Mouse (Mus musculus) heart, embryonic 10.5 days (tissue): ENCODE data around the gene Magi1. TPM values are rescaled to one million over a fixed set of nuclear protein-coding genes. Genes with fewer than 3 reads are reported as not detected.

Source experiments
- DNase-seq: peaks from one replicate; pipeline ENCODE4 v3.0.0-alpha.2; 2017; ENCODE audit warnings: low spot score
- H3K27ac ChIP-seq: fragments of 300-500 bp; sonication (generic); 2 replicates; pipeline ENCODE4 v1.5.1; 2016; ENCODE audit warnings: mild to moderate bottlenecking
- H3K27me3 ChIP-seq: fragments of 300-500 bp; sonication (generic); 2 replicates; pipeline ENCODE4 v1.6.1; 2016; ENCODE audit warnings: mild to moderate bottlenecking; ENCODE audit not compliant: poor library complexity, insufficient read depth, severe bottlenecking
- H3K36me3 ChIP-seq: fragments of 300-500 bp; sonication (generic); 2 replicates; pipeline ENCODE4 v1.6.1; 2016; ENCODE audit warnings: mild to moderate bottlenecking, moderate library complexity
- H3K4me1 ChIP-seq: fragments of 300-500 bp; sonication (generic); 2 replicates; pipeline ENCODE4 v1.6.1; 2016; ENCODE audit warnings: mild to moderate bottlenecking
- H3K4me3 ChIP-seq: fragments of 300-500 bp; sonication (generic); 2 replicates; pipeline ENCODE4 v1.5.1; 2016; ENCODE audit warnings: mild to moderate bottlenecking, moderate library complexity
- H3K9me3 ChIP-seq: fragments of 300-500 bp; sonication (generic); 2 replicates; pipeline ENCODE4 v1.6.1; 2016; ENCODE audit warnings: mild to moderate bottlenecking, moderate library complexity
- WGBS: fragments of 180-500 bp; shearing (Covaris S2); methylation state at CpG from one replicate; pipeline ENCODE4 v1.1.7; 2016; 5-methylcytosine and 5-hydroxymethylcytosine counted together
- polyA plus RNA-seq: library from polyadenylated mRNA; unstranded; fragments of >200 nt; fragmentation: Nextera tagmentation; extraction: Ambion mirVana; gene quantifications from 2 replicates; pipeline ENCODE4 v1.2.1, GENCODE M21; 2016

The Magi1 gene
- polyA plus RNA-seq, 1 experiment from 2014 or later: 10.5 TPM

DNA sequence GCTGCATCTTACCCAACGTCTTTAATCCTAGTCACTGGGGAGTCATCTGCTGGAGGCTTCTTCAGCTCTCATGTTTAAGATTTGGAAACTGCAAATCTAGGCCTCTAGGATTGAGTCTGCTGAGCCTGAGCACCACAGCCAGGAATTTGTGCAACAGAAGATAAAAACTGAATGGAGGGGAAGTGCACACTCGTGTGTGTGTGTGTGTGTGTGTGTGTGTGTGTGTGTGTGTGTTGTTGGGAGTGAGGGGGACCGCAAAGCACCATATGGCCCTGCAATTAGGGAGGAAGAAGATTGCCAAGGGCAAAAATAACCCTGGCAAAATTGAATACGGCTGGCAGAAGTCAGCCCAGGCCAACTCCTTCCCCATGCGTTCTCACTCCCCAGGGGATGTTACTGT, 439.1 kb downstream of the Magi1 start:
- H3K4me3 ChIP-seq: no peak overlapping the region
- H3K4me1 ChIP-seq: peaks cover 39% of the 10 kb centered on the region
- H3K27me3 ChIP-seq: no peaks in the 10 kb centered on the region
- H3K36me3 ChIP-seq: no peaks in the 10 kb centered on the region
- H3K9me3 ChIP-seq: no peaks in the 10 kb centered on the region
- 66% methylated on average over 5 of the region's 5 CpGs for WGBS
- no peak overlapping the region for H3K27ac ChIP-seq
- DNase-seq: no peak

DNA sequence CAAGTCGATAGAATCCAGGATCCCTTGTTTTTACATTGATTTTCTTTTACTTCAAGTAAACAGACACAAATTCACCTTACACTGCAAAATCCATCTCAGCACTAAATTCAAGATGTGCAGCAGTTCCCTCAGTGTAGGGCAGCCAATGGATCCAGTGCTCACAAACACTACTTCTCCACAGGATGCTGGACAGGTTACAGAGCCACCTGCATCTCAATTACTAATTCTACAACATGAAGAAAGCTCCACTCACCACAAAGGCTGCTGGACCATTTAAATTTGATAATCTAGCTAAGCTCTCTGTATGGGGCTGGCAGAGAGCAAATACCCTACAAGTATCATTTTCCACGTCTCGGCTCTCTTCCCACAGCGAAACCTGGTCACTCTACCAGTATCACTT, 445.3 kb downstream of the Magi1 start:
- no peaks in the 10 kb centered on the region for H3K36me3 ChIP-seq
- H3K9me3 ChIP-seq: no peaks in the 10 kb centered on the region
- 92% methylated on average over 4 of the region's 4 CpGs for WGBS
- no peak for DNase-seq
- no peak overlapping the region for H3K4me3 ChIP-seq
- no peak overlapping the region for H3K27ac ChIP-seq
- H3K27me3 ChIP-seq: no peaks in the 10 kb centered on the region
- peaks cover 7% of the 10 kb centered on the region; the same call in 1 of the 2 replicates for H3K4me1 ChIP-seq

GRCm38 (mm10) chr6:93836585-93836984, 447.1 kb downstream of the Magi1 start:
- peaks cover 2% of the 10 kb centered on the region; the same call in 1 of the 2 replicates for H3K4me1 ChIP-seq
- H3K9me3 ChIP-seq: no peaks in the 10 kb centered on the region
- DNase-seq: no peak
- H3K4me3 ChIP-seq: no peak overlapping the region
- H3K27me3 ChIP-seq: no peaks in the 10 kb centered on the region
- WGBS: 91% methylated on average over 5 of the region's 5 CpGs
- H3K36me3 ChIP-seq: no peaks in the 10 kb centered on the region
- no peak overlapping the region for H3K27ac ChIP-seq

DNA sequence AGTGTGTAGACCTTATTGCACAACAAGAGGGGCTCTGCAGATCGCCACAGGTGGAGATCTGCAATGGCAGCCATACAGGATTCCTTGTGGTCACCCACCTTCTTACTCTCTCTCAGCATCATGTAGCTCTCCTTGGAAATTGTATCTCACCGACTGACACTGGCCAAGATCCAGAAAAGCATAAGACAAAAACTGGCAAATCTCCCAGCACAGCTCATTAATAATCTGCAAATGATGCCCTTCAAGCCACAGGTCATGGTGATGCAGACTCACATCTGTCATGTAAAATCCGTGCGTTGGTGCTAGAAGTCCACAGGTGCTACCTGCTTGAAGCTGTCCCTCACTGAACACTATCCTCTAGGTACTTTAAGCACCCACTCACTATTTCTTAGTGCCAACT, 448.5 kb downstream of the Magi1 start:
- H3K9me3 ChIP-seq: no peaks in the 10 kb centered on the region
- WGBS: 89% methylated on average over 4 of the region's 4 CpGs
- H3K27ac ChIP-seq: no peak overlapping the region
- no peaks in the 10 kb centered on the region for H3K27me3 ChIP-seq
- peaks cover 14% of the 10 kb centered on the region for H3K4me1 ChIP-seq
- no peak for DNase-seq
- H3K36me3 ChIP-seq: no peaks in the 10 kb centered on the region
- H3K4me3 ChIP-seq: no peak overlapping the region

- no peak overlapping the region for H3K27ac ChIP-seq
- DNase-seq: no peak
- H3K9me3 ChIP-seq: no peaks in the 10 kb centered on the region
- no peaks in the 10 kb centered on the region for H3K27me3 ChIP-seq
- 67% methylated on average over 6 of the region's 6 CpGs for WGBS
- H3K4me1 ChIP-seq: peaks cover 40% of the 10 kb centered on the region
- no peak overlapping the region for H3K4me3 ChIP-seq
- H3K36me3 ChIP-seq: 0 out of 2 replicates have a peak, but pooled peaks cover 4% of the 10 kb centered on the region
Measured at GRCm38 (mm10) chr6:93828262-93828661, 455.5 kb downstream of the Magi1 start.

GRCm38 (mm10) chr6:93826875-93827274, 456.8 kb downstream of the Magi1 start:
- 40% methylated on average over 4 of the region's 4 CpGs for WGBS
- no peaks in the 10 kb centered on the region for H3K9me3 ChIP-seq
- H3K27ac ChIP-seq: no peak overlapping the region
- H3K4me3 ChIP-seq: no peak overlapping the region
- 0 out of 2 replicates have a peak, but pooled peaks cover 4% of the 10 kb centered on the region for H3K36me3 ChIP-seq
- peaks cover 40% of the 10 kb centered on the region for H3K4me1 ChIP-seq
- no peak for DNase-seq
- no peaks in the 10 kb centered on the region for H3K27me3 ChIP-seq

GRCm38 (mm10) chr6:93822221-93822897, 461.4 kb downstream of the Magi1 start:
- Histone ChIP-seq H3K36me3 (0 out of 2 replicates have a peak, but pooled peaks cover 4% of the 10 kb centered on the region), H3K27me3 (no peaks in the 10 kb centered on the region), H3K4me3 (no peak overlapping the region), H3K9me3 (no peaks in the 10 kb centered on the region), H3K4me1 (peaks cover 16% of the 10 kb centered on the region), H3K27ac (no peak overlapping the region)
- WGBS: 83% methylated on average over 9 of the region's 9 CpGs
- DNase-seq: peak; percentile 68

- no peak overlapping the region for H3K4me3 ChIP-seq
- DNase-seq: peak; percentile 7
- H3K4me1 ChIP-seq: peaks cover 9% of the 10 kb centered on the region
- 0 out of 2 replicates have a peak, but pooled peaks cover 4% of the 10 kb centered on the region for H3K36me3 ChIP-seq
- H3K27me3 ChIP-seq: no peaks in the 10 kb centered on the region
- no peak overlapping the region for H3K27ac ChIP-seq
- WGBS: 79% methylated on average over 7 of the region's 7 CpGs
- H3K9me3 ChIP-seq: no peaks in the 10 kb centered on the region
Measured at GRCm38 (mm10) chr6:93821512-93821911, 462.2 kb downstream of the Magi1 start.

- 64% methylated on average over 6 of the region's 6 CpGs for WGBS
- peaks cover 8% of the 10 kb centered on the region for H3K4me1 ChIP-seq
Measured at GRCm38 (mm10) chr6:93819888-93820287, 463.8 kb downstream of the Magi1 start.

GRCm38 (mm10) chr6:93819282-93819681, 464.4 kb downstream of the Magi1 start:
- DNase-seq: peak; percentile 6
- 92% methylated on average over 4 of the region's 4 CpGs for WGBS

More at GRCm38 (mm10) chr6:93819888-93820287, 463.8 kb downstream of the Magi1 start:
- 0 out of 2 replicates have a peak, but pooled peaks cover 4% of the 10 kb centered on the region for H3K36me3 ChIP-seq
- H3K4me3 ChIP-seq: no peak overlapping the region
- peak; percentile 52 for DNase-seq
- no peak overlapping the region for H3K27ac ChIP-seq
- H3K9me3 ChIP-seq: no peaks in the 10 kb centered on the region
- H3K27me3 ChIP-seq: no peaks in the 10 kb centered on the region

DNA sequence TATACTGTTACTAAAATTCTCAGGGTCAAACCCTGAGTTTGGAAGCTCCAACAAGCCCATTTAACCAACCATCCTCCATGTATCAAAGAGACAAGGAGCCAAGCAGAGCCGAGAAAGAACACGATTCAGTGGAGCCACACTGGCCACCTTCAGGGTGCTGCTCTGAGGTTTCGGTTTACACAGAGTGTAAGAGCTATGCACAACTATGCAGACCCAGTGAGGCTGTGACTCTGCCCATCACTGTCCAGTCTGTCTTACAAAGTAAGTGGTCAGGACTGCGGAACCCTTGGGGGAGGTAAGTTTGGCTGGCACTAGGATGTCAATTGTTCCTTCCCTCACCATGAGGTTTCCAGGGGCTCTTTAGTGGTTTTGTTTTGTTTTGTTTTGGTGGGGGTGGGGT, 465.2 kb downstream of the Magi1 start:
- H3K9me3 ChIP-seq: no peaks in the 10 kb centered on the region
- no peaks in the 10 kb centered on the region for H3K36me3 ChIP-seq
- H3K4me1 ChIP-seq: peaks cover 8% of the 10 kb centered on the region
- no peak overlapping the region for H3K4me3 ChIP-seq
- peak; percentile 28 for DNase-seq
- WGBS: 84% methylated on average over 4 of the region's 4 CpGs
- no peaks in the 10 kb centered on the region for H3K27me3 ChIP-seq
- no peak overlapping the region for H3K27ac ChIP-seq

More at GRCm38 (mm10) chr6:93819282-93819681, 464.4 kb downstream of the Magi1 start:
- Histone ChIP-seq H3K4me1 (peaks cover 8% of the 10 kb centered on the region), H3K9me3 (no peaks in the 10 kb centered on the region), H3K36me3 (0 out of 2 replicates have a peak, but pooled peaks cover 4% of the 10 kb centered on the region), H3K4me3 (no peak overlapping the region), H3K27ac (no peak overlapping the region), H3K27me3 (no peaks in the 10 kb centered on the region)

DNA sequence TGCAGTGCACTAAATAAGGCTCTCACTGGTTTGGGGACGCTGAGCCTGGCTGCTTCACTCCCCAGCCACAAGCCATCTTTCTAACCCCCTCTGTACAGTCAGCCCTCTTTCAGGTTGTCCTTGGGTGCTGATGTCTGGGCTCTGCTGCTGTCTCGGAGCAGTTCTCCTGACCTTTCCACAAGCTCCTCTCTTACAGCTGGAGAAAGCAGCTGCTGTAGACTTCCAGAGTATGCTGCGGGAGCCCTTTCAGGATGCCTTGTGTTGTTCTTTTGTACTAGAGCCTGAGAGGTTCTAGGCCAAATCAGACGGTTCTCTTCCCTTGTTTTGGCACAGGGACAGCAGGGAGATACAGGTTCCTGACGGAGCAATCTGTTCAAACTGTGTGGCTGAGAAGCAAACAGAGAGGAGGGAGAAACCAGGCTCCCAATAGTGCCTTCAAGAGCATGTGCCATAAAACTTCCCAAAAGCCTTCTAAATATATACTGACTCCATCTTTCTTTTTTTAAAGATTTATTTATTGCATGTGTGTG, 478.2 kb downstream of the Magi1 start:
- peaks cover 26% of the 10 kb centered on the region for H3K4me1 ChIP-seq
- 79% methylated on average over 5 of the region's 5 CpGs for WGBS
- DNase-seq: no peak
- no peak overlapping the region for H3K27ac ChIP-seq
- H3K36me3 ChIP-seq: no peaks in the 10 kb centered on the region
- H3K27me3 ChIP-seq: no peaks in the 10 kb centered on the region
- no peaks in the 10 kb centered on the region for H3K9me3 ChIP-seq
- H3K4me3 ChIP-seq: no peak overlapping the region

- Histone ChIP-seq H3K27ac (no peak overlapping the region), H3K9me3 (no peaks in the 10 kb centered on the region), H3K27me3 (no peaks in the 10 kb centered on the region), H3K36me3 (no peaks in the 10 kb centered on the region), H3K4me3 (peak overlapping the region; percentile 8; the same call in 1 of the 2 replicates), H3K4me1 (peaks cover 22% of the 10 kb centered on the region)
- DNase-seq: no peak
- 8% methylated on average over 4 of the region's 4 CpGs for WGBS
Measured at GRCm38 (mm10) chr6:93802390-93802789, 481.3 kb downstream of the Magi1 start.
